Mouse (Mus musculus): ENCODE data around the gene Igfbp6.
A peak's percentile ranks its signal among the peaks of the same experiment; 100 is the strongest.

Igfbp6 gene

GRCm38 (mm10) chr15:102108651-102109525 is 35.3 kb upstream of the Igfbp6 start:
- DNase-seq, result peak; percentile 76

- no peak for DNase-seq
Observed at GRCm38 (mm10) chr15:102110271-102110670, 33.9 kb upstream of the Igfbp6 start.

- no peak for DNase-seq
Observed at GRCm38 (mm10) chr15:102110701-102111494, 33.3 kb upstream of the Igfbp6 start.

- no peak for DNase-seq
Observed at GRCm38 (mm10) chr15:102111495-102111829, 32.7 kb upstream of the Igfbp6 start.

- no peak for DNase-seq
Observed at GRCm38 (mm10) chr15:102112181-102112580, 32.0 kb upstream of the Igfbp6 start.

- DNase-seq, result no peak
Observed at GRCm38 (mm10) chr15:102112827-102113226, 31.3 kb upstream of the Igfbp6 start.

- no peak for DNase-seq
Observed at GRCm38 (mm10) chr15:102113674-102114073, 30.5 kb upstream of the Igfbp6 start.

- no peak for DNase-seq
Observed at GRCm38 (mm10) chr15:102114651-102115260, 29.4 kb upstream of the Igfbp6 start.

GRCm38 (mm10) chr15:102115731-102116231 is 28.4 kb upstream of the Igfbp6 start:
- peak in 1 of 2 experiments; percentile 27 for DNase-seq

- no peak for DNase-seq
Observed at GRCm38 (mm10) chr15:102116753-102117415, 27.3 kb upstream of the Igfbp6 start.

- no peak for DNase-seq
Observed at GRCm38 (mm10) chr15:102117461-102118443, 26.4 kb upstream of the Igfbp6 start.

- DNase-seq, result no peak
Observed at GRCm38 (mm10) chr15:102118591-102118990, 25.6 kb upstream of the Igfbp6 start.

GRCm38 (mm10) chr15:102119121-102119830 is 24.9 kb upstream of the Igfbp6 start:
- no peak for DNase-seq

GRCm38 (mm10) chr15:102119831-102120170 is 24.4 kb upstream of the Igfbp6 start:
- DNase-seq, result no peak

- DNase-seq, result no peak
Observed at GRCm38 (mm10) chr15:102120530-102120929, 23.6 kb upstream of the Igfbp6 start.

GRCm38 (mm10) chr15:102126303-102126702 is 17.9 kb upstream of the Igfbp6 start:
- no peak for DNase-seq

- DNase-seq, result no peak
Observed at GRCm38 (mm10) chr15:102133314-102133713, 10.8 kb upstream of the Igfbp6 start.

GRCm38 (mm10) chr15:102134709-102135108 is 9.5 kb upstream of the Igfbp6 start:
- DNase-seq, result no peak

- no peak for DNase-seq
Observed at GRCm38 (mm10) chr15:102135522-102136128, 8.5 kb upstream of the Igfbp6 start.

GRCm38 (mm10) chr15:102136129-102136758 is 7.9 kb upstream of the Igfbp6 start, which contains the start of gene Spryd3:
Gene Spryd3, minus strand, starts transcription at chr15:102136234.
- peak; percentile 97 to 99 for DNase-seq
